In genomic region chr12:74952661-74953060, GRCm38 (mm10) we compare ENCODE assay signal across 29 mouse cellular contexts.
DNase-seq lines count a peak whose midpoint lies in the region; ATAC-seq and TF ChIP-seq lines count a peak whose summit lies in the region.
"Had no signal": no experiment of that assay in that cellular context is flagged by ENCODE, and none has a peak within 500 bp of the region (broad histone marks: within the 10 kb centered on the region; RNA-seq: fewer than 3 reads in every experiment).

No protein-coding gene starts in this region.

- H3K4me1 ChIP-seq in kidney, postnatal 0 days (replicated peaks; ENCODE audit: insufficient read depth, low read length), result no peaks in the 10 kb centered on the region
- H3K4me1 ChIP-seq in embryonic facial prominence, embryonic 15.5 days, result peaks cover 18% of the 10 kb centered on the region
- H3K4me1 ChIP-seq: limb, embryonic 13.5 days; liver, embryonic 12.5 days had no signal

- no peak for TF ChIP-seq CTCF in kidney, postnatal 0 days (IDR thresholded peaks at IDR 0.05; ENCODE audit: low read depth)

- ATAC-seq in kidney, postnatal 0 days (replicated peaks; ENCODE audit: low FRiP score, low read depth), result no peak
- peak; percentile 43 for ATAC-seq in embryonic facial prominence, embryonic 15.5 days (ENCODE audit: insufficient number of reproducible peaks, low FRiP score, low TSS enrichment, low read depth)
- ATAC-seq in granulocyte monocyte progenitor cell, adult 5-6 weeks (replicated peaks; ENCODE audit: poor library complexity, severe bottlenecking), result no peak
- ATAC-seq: forebrain, embryonic 15.5 days; liver, embryonic 12.5 days; liver, postnatal 0 days had no signal

- no peak overlapping the region for H3K4me2 ChIP-seq in kidney, postnatal 0 days (ENCODE audit: low read length)
- H3K4me2 ChIP-seq in embryonic facial prominence, embryonic 15.5 days (replicated peaks), result no peak overlapping the region
- H3K4me2 ChIP-seq: embryonic facial prominence, embryonic 13.5 days; forebrain, embryonic 15.5 days; heart, embryonic 13.5 days; hindbrain, embryonic 15.5 days; limb, embryonic 13.5 days; liver, embryonic 12.5 days; midbrain, embryonic 11.5 days; neural tube, embryonic 13.5 days had no signal

- H3K27me3 ChIP-seq in kidney, postnatal 0 days (ENCODE audit: insufficient read depth, low read length), result no peaks in the 10 kb centered on the region
- H3K27me3 ChIP-seq in embryonic facial prominence, embryonic 15.5 days, result no peaks in the 10 kb centered on the region
- H3K27me3 ChIP-seq: CH12.LX; embryonic facial prominence, embryonic 13.5 days; forebrain, embryonic 15.5 days; heart, embryonic 13.5 days; hindbrain, embryonic 15.5 days; limb, embryonic 13.5 days; liver, embryonic 12.5 days; neural tube, embryonic 13.5 days had no signal

- no peaks in the 10 kb centered on the region for H3K36me3 ChIP-seq in kidney, postnatal 0 days (ENCODE audit: insufficient read depth, low read length)
- H3K36me3 ChIP-seq in embryonic facial prominence, embryonic 15.5 days, result no peaks in the 10 kb centered on the region
- H3K36me3 ChIP-seq: embryonic facial prominence, embryonic 13.5 days; forebrain, embryonic 15.5 days; heart, embryonic 13.5 days; hindbrain, embryonic 15.5 days; limb, embryonic 13.5 days; liver, embryonic 12.5 days; neural tube, embryonic 13.5 days had no signal

- no peak overlapping the region for H3K4me3 ChIP-seq in kidney, postnatal 0 days (replicated peaks; ENCODE audit: low read depth, low read length)
- no peak overlapping the region for H3K4me3 ChIP-seq in embryonic facial prominence, embryonic 15.5 days (replicated peaks)
- H3K4me3 ChIP-seq: embryonic facial prominence, embryonic 13.5 days; forebrain, embryonic 15.5 days; heart, embryonic 13.5 days; hindbrain, embryonic 15.5 days; limb, embryonic 13.5 days; liver, embryonic 12.5 days; neural tube, embryonic 13.5 days had no signal

- H3K9ac ChIP-seq in kidney, postnatal 0 days (ENCODE audit: low read depth, low read length), result no peak overlapping the region
- H3K9ac ChIP-seq in embryonic facial prominence, embryonic 15.5 days, result no peak overlapping the region
- H3K9ac ChIP-seq: embryonic facial prominence, embryonic 13.5 days; forebrain, embryonic 15.5 days; heart, embryonic 13.5 days; hindbrain, embryonic 15.5 days; limb, embryonic 13.5 days; liver, embryonic 12.5 days; liver, postnatal 0 days; neural tube, embryonic 13.5 days had no signal

- no peak overlapping the region for H3K27ac ChIP-seq in kidney, postnatal 0 days
- no peak overlapping the region; the same call in 1 of the 2 replicates for H3K27ac ChIP-seq in embryonic facial prominence, embryonic 15.5 days (replicated peaks)
- H3K27ac ChIP-seq: embryonic facial prominence, embryonic 13.5 days; forebrain, embryonic 15.5 days; heart, embryonic 13.5 days; hindbrain, embryonic 15.5 days; limb, embryonic 13.5 days; liver, embryonic 12.5 days; neural tube, embryonic 13.5 days; stomach, postnatal 0 days had no signal

- DNase-seq in kidney, postnatal 0 days (ENCODE audit: low spot score), result peak; percentile 3
- DNase-seq in kidney, adult 18-20 months, result no peak
- peak; percentile 23 for DNase-seq in 3T3-L1 (ENCODE audit: low read depth, low spot score)
- peak; percentile 96 for DNase-seq in Muller cell, postnatal 12 days (ENCODE audit: inconsistent ontology term)
- no peak for DNase-seq in layer of hippocampus, adult 18-20 months (ENCODE audit: low spot score in 2 of 2)
- DNase-seq: adrenal gland, postnatal 25 days; cerebellum, adult 18-20 months; cerebellum, postnatal 14 days; heart, postnatal 10 days; kidney, adult 2 months; kidney, postnatal 4 days; layer of hippocampus, adult 9-11 months; liver, postnatal 0 days; lung, postnatal 36 days; right cerebral cortex, postnatal 14 days; thymus, adult 18-20 months; thymus, postnatal 36 days had no signal

- WGBS in kidney, postnatal 0 days, result 55% methylated on average over 2 of the region's 2 CpGs
- 45% methylated on average over 2 of the region's 2 CpGs for WGBS in embryonic facial prominence, embryonic 15.5 days

- H3K9me3 ChIP-seq in kidney, postnatal 0 days (replicated peaks; ENCODE audit: low read length), result no peaks in the 10 kb centered on the region
- no peaks in the 10 kb centered on the region for H3K9me3 ChIP-seq in embryonic facial prominence, embryonic 15.5 days (replicated peaks)
- H3K9me3 ChIP-seq: embryonic facial prominence, embryonic 13.5 days; forebrain, embryonic 15.5 days; heart, embryonic 13.5 days; hindbrain, embryonic 15.5 days; limb, embryonic 13.5 days; liver, embryonic 12.5 days; neural tube, embryonic 13.5 days had no signal

Comparison
In these comparisons a context has a peak if more than half of its experiments do, and no peak if none do; other contexts are left out.
1. DNase-seq: peak in kidney, postnatal 0 days (single experiment), 3T3-L1 (single experiment) and Muller cell, postnatal 12 days (single experiment); none in kidney, adult 18-20 months (single experiment) and layer of hippocampus, adult 18-20 months (0 of 2).